Mouse (Mus musculus) Patski (cell line): Measurements from ENCODE around the gene Cmtm8. TPM values are rescaled to one million over a fixed set of nuclear protein-coding genes. Genes with fewer than 3 reads are reported as not detected.

ENCODE experiments used
- ATAC-seq: fragments of 100-300 bp; one replicate; pipeline ENCODE4 v1.8.0; 2021
- CTCF ChIA-PET: fragments of 350-600 bp; sonication (Branson Sonifier 250); formaldehyde crosslinking; loops from one replicate; lab custom pipeline; 2022; ENCODE audit warnings: inconsistent platforms; lab: Charles Lee
- POLR2A ChIA-PET: fragments of 350-600 bp; sonication (Branson Sonifier 250); formaldehyde crosslinking; loops from one replicate; lab custom pipeline; 2022; ENCODE audit warnings: antibody characterized with exemption, inconsistent platforms; lab: Charles Lee
- DNase-seq: peaks from one replicate; pipeline ENCODE4 v3.0.0-alpha.2; 2011; ENCODE audit warnings: low read depth, low spot score
- H3K27me3 ChIP-seq: fragments of 371-371 bp; one replicate; pipeline ENCODE4 v1.5.1; 2021
- CTCF ChIP-seq: fragments of 100-300 bp; IDR thresholded peaks from one replicate; pipeline ENCODE4 v1.5.1; 2021
- in situ Hi-C: fragments of 300-500 bp; cut with MboI; formaldehyde crosslinking; loops from 3 replicates; pipeline ENCODE4 v1.11.1; 2018; ENCODE audit warnings: low pct_unique_long_range_greater_than_20kb, mixed read lengths
- polyA plus RNA-seq: library from polyadenylated mRNA; unstranded; gene quantifications from one replicate; pipeline ENCODE4 v1.2.3, GENCODE M21; 2021

Cmtm8 gene
- polyA plus RNA-seq, 1 experiment from 2014 or later, result 56.0 TPM

GRCm38 (mm10) chr9:114789989-114790388 lies 54.0 kb downstream of the Cmtm8 start:
- in situ Hi-C loops, result no loop called here
- DNase-seq (no peak), ATAC-seq (no peak)
- no peak for TF ChIP-seq CTCF
- POLR2A ChIA-PET, result no interaction called here
- CTCF ChIA-PET, result interaction anchor here (1.4 kb wide), 1 partner anchor 91 kb away, joined by 3 read pairs; no protein-coding TSS in a partner anchor
- no peaks in the 10 kb centered on the region for H3K27me3 ChIP-seq

GRCm38 (mm10) chr9:114789557-114789956 lies 54.4 kb downstream of the Cmtm8 start:
- in situ Hi-C loops, result no loop called here
- ATAC-seq (no peak), DNase-seq (no peak)
- H3K27me3 ChIP-seq, result no peaks in the 10 kb centered on the region
- POLR2A ChIA-PET, result no interaction called here
- no peak for TF ChIP-seq CTCF
- CTCF ChIA-PET, result interaction anchor here (1.4 to 1.6 kb wide), 2 partner anchors 36 to 91 kb away, joined by 3 to 5 read pairs; no protein-coding TSS in a partner anchor

- DNase-seq (no peak), ATAC-seq (no peak)
- in situ Hi-C loops, result no loop called here
- TF ChIP-seq CTCF, result no peak
- POLR2A ChIA-PET, result no interaction called here
- H3K27me3 ChIP-seq, result no peaks in the 10 kb centered on the region
- CTCF ChIA-PET, result interaction anchor here (0.7 to 1.6 kb wide), 3 partner anchors 9 to 35 kb away, joined by 3 to 5 read pairs (median 3); no protein-coding TSS in a partner anchor
Measured at GRCm38 (mm10) chr9:114788697-114789096, 55.3 kb downstream of the Cmtm8 start.

GRCm38 (mm10) chr9:114787716-114788115 lies 56.2 kb downstream of the Cmtm8 start:
- CTCF ChIA-PET, result interaction anchor here (0.7 kb wide), 1 partner anchor 10 kb away, joined by 3 read pairs; no protein-coding TSS in a partner anchor
- in situ Hi-C loops, result no loop called here
- no peak for DNase-seq
- TF ChIP-seq CTCF, result no peak
- no peaks in the 10 kb centered on the region for H3K27me3 ChIP-seq
- ATAC-seq, result no peak
- POLR2A ChIA-PET, result interaction anchor here (0.6 kb wide), 1 partner anchor 71 kb away, joined by 3 read pairs; no protein-coding TSS in a partner anchor

GRCm38 (mm10) chr9:114787134-114787533 lies 56.8 kb downstream of the Cmtm8 start:
- POLR2A ChIA-PET, result no interaction called here
- CTCF ChIA-PET, result interaction anchor here (1.0 kb wide), 1 partner anchor 13 kb away, joined by 3 read pairs; no protein-coding TSS in a partner anchor
- ATAC-seq (no peak), DNase-seq (no peak)
- no peak for TF ChIP-seq CTCF
- no peaks in the 10 kb centered on the region for H3K27me3 ChIP-seq
- in situ Hi-C loops, result no loop called here

- DNase-seq, result no peak
- ChIA-PET POLR2A (no interaction called here), CTCF (no interaction called here)
- in situ Hi-C loops, result no loop called here
- ATAC-seq, result no peak
- H3K27me3 ChIP-seq, result no peaks in the 10 kb centered on the region
- TF ChIP-seq CTCF, result no peak
Measured at GRCm38 (mm10) chr9:114785432-114786125, 58.4 kb downstream of the Cmtm8 start.

- ChIA-PET CTCF (interaction anchor here (1.4 kb wide), 2 partner anchors 13 to 15 kb away, joined by 3 read pairs; no protein-coding TSS in a partner anchor), POLR2A (interaction anchor here (0.5 to 1.7 kb wide), 4 partner anchors 15 to 1561 kb away, joined by 3 to 8 read pairs (median 3); no protein-coding TSS in a partner anchor)
- ATAC-seq (peak; percentile 91), DNase-seq (no peak)
- no peaks in the 10 kb centered on the region for H3K27me3 ChIP-seq
- TF ChIP-seq CTCF, result no peak
- in situ Hi-C loops, result no loop called here
Measured at GRCm38 (mm10) chr9:114781526-114782212, 62.3 kb downstream of the Cmtm8 start, which contains the start of gene Cmtm7. Cmtm7 (minus strand) TSS chr9:114781856.

- DNase-seq (no peak), ATAC-seq (peak; percentile 29)
- no peaks in the 10 kb centered on the region for H3K27me3 ChIP-seq
- ChIA-PET CTCF (interaction anchor here (1.4 kb wide), 2 partner anchors 14 kb away, joined by 3 read pairs; no protein-coding TSS in a partner anchor), POLR2A (interaction anchor here (0.7 to 1.7 kb wide), 3 partner anchors 14 to 60 kb away, joined by 3 to 8 read pairs (median 3); no protein-coding TSS in a partner anchor)
- TF ChIP-seq CTCF, result no peak
- in situ Hi-C loops, result no loop called here
Measured at GRCm38 (mm10) chr9:114780746-114781525, 63.0 kb downstream of the Cmtm8 start.

- CTCF ChIA-PET, result interaction anchor here (1.4 kb wide), 2 partner anchors 13 to 14 kb away, joined by 3 read pairs; no protein-coding TSS in a partner anchor
- DNase-seq (no peak), ATAC-seq (no peak)
- in situ Hi-C loops, result no loop called here
- no peaks in the 10 kb centered on the region for H3K27me3 ChIP-seq
- POLR2A ChIA-PET, result no interaction called here
- TF ChIP-seq CTCF, result no peak
Measured at GRCm38 (mm10) chr9:114779984-114780745, 63.8 kb downstream of the Cmtm8 start.
